ENCODE assay signal across 15 mouse cellular contexts in the genomic region with DNA sequence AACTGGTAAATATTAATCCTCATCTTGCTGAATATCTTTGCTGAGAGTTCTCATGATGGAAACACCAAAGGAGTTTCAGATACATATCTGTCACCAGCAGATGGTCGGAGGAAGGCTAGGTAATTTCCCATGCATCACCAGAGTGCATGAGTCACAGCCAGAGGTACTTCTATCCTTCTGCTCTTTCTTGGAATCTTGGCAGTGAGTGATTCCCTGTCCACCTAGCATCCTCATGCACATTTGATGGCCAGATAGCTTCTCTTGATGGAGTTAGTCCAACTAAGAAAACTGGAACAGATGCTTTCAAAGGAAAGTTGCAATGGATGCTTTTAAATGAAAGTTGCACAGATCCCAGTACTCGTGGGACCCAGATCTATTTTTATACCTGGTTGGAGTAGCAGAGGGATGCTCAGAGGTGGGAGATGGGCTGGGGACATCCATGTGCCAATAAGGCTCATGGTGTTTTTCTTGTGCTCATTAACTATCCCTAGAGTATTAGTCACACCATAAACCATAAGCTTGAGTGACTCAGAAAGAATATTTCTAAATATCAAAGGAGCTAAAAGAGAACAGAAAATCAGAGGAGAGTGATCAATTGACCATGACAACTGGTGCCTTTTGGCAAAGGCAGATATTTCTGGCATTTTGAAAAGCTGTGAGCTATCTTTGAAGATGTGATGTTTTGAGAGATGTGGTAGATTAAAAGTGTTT.
A peak's percentile ranks its signal among the peaks of the same experiment; 100 is the strongest.
DNase-seq lines count a peak whose midpoint lies in the region; ATAC-seq and TF ChIP-seq lines count a peak whose summit lies in the region.
"Had no signal": no experiment of that assay in that cellular context is flagged by ENCODE, and none has a peak within 500 bp of the region (broad histone marks: within the 10 kb centered on the region; RNA-seq: fewer than 3 reads in every experiment).

No protein-coding gene starts in this region.

- no peak for TF ChIP-seq EP300 in liver, postnatal 0 days (IDR thresholded peaks at IDR 0.05; ENCODE audit: low read depth)

- peak; percentile 36 to 52 for DNase-seq in frontal cortex, postnatal 36 days (ENCODE audit: low spot score in 2 of 2)
- no peak for DNase-seq in frontal cortex, postnatal 10 days (ENCODE audit: low spot score in 2 of 2)
- peak; percentile 27 to 57 for DNase-seq in right cerebral cortex, adult 2 months (ENCODE audit: low spot score in 2 of 2)
- no peak for DNase-seq in right cerebral cortex, postnatal 4 days
- peak; percentile 52 for DNase-seq in cerebellum, adult 9-11 months
- peak; percentile 58 for DNase-seq in telencephalon, adult 2 months (ENCODE audit: low read depth, low spot score)
- no peak for DNase-seq in liver, postnatal 0 days
- DNase-seq in embryo, embryonic 10 days (ENCODE audit: low spot score): no peak
- DNase-seq: adrenal gland, postnatal 14 days; kidney, adult 11 months; lung, adult 2 months; thymus, postnatal 36 days had no signal

- no peak overlapping the region for H3K27ac ChIP-seq in liver, postnatal 0 days (ENCODE audit: low read depth)
- H3K27ac ChIP-seq: limb, embryonic 13.5 days; neural tube, embryonic 15.5 days; stomach, embryonic 15.5 days had no signal

- H3K9ac ChIP-seq in liver, postnatal 0 days (replicated peaks): no peak overlapping the region
- H3K9ac ChIP-seq: limb, embryonic 13.5 days; neural tube, embryonic 15.5 days; stomach, embryonic 15.5 days had no signal

- H3K4me1 ChIP-seq in liver, postnatal 0 days (ENCODE audit: insufficient read depth): no peaks in the 10 kb centered on the region
- H3K4me1 ChIP-seq: neural tube, embryonic 15.5 days; stomach, embryonic 15.5 days had no signal

- no peak for TF ChIP-seq CTCF in liver, postnatal 0 days (IDR thresholded peaks at IDR 0.05; ENCODE audit: low read depth)

- no peak overlapping the region for H3K4me2 ChIP-seq in liver, postnatal 0 days (ENCODE audit: low read depth, low read length)
- H3K4me2 ChIP-seq: limb, embryonic 13.5 days; neural tube, embryonic 15.5 days; stomach, embryonic 15.5 days had no signal

- H3K9me3 ChIP-seq in liver, postnatal 0 days (ENCODE audit: low read length): no peaks in the 10 kb centered on the region
- H3K9me3 ChIP-seq: limb, embryonic 13.5 days; neural tube, embryonic 15.5 days; stomach, embryonic 15.5 days had no signal

- H3K4me3 ChIP-seq in liver, postnatal 0 days (ENCODE audit: low read depth, low read length): no peak overlapping the region
- H3K4me3 ChIP-seq: limb, embryonic 13.5 days; neural tube, embryonic 15.5 days; stomach, embryonic 15.5 days had no signal

- no peaks in the 10 kb centered on the region for H3K27me3 ChIP-seq in liver, postnatal 0 days (ENCODE audit: insufficient read depth, low read length)
- H3K27me3 ChIP-seq: limb, embryonic 13.5 days; neural tube, embryonic 15.5 days; stomach, embryonic 15.5 days had no signal

- no peak for ATAC-seq in liver, postnatal 0 days

- 73% methylated on average over 2 of the region's 2 CpGs for WGBS in liver, postnatal 0 days (ENCODE audit: insufficient replicate concordance)

- peaks cover 6% of the 10 kb centered on the region; the same call in 1 of the 2 replicates for H3K36me3 ChIP-seq in liver, postnatal 0 days (replicated peaks; ENCODE audit: insufficient read depth, low read length)
- H3K36me3 ChIP-seq: stomach, embryonic 15.5 days had no signal

Comparison
In these comparisons a context has a peak if more than half of its experiments do, and no peak if none do; other contexts are left out.
1. DNase-seq: peak in frontal cortex, postnatal 36 days (2 of 2), right cerebral cortex, adult 2 months (2 of 2), cerebellum, adult 9-11 months (single experiment) and telencephalon, adult 2 months (single experiment); none in frontal cortex, postnatal 10 days (0 of 2), right cerebral cortex, postnatal 4 days (single experiment), liver, postnatal 0 days (single experiment) and embryo, embryonic 10 days (single experiment).